Mouse (Mus musculus) frontal cortex, postnatal 14 days (tissue): ENCODE measurements at regions not wholly inside any gene's neighbourhood (a gene's known extent, or its start where the extent isn't known, plus 50 kb on each side); places are given as distances from the start of the nearest gene placed in this dataset.
"Not testable (repeated sequence)": the region's sequence is repeated elsewhere in the genome, so short reads cannot be mapped to it uniquely, and the experiment has no call there.

Experiments used
- DNase-seq, 2 experiments: peaks; one replicate each; pipeline ENCODE4 v3.0.0; 2022; ENCODE audit warnings: low spot score in 2 of 2

DNA sequence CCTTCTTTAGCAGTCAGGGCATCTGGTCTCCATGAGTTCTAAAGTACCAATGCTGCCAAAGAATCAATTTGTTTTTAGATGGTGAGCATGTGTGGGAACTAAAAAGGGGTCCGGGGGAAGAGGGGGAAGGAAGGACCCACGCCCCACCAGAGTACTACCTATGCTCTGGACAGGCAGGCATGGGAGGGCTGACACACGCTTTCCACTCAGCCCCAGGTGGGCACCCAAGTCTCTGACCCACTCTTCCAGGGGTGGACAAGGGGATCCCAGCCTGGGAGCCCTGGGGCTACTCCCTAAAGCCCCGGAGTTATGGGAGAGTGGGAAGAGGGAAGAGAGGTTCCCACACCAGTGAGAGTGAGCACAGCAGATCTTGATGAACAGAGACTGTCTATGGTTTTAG is 1446.9 kb downstream of the Zfp704 start:
- no peak for DNase-seq

GRCm38 (mm10) chr3:8161997-8162756 is 1447.7 kb downstream of the Zfp704 start:
- DNase-seq, result peak; percentile 7 to 14

DNA sequence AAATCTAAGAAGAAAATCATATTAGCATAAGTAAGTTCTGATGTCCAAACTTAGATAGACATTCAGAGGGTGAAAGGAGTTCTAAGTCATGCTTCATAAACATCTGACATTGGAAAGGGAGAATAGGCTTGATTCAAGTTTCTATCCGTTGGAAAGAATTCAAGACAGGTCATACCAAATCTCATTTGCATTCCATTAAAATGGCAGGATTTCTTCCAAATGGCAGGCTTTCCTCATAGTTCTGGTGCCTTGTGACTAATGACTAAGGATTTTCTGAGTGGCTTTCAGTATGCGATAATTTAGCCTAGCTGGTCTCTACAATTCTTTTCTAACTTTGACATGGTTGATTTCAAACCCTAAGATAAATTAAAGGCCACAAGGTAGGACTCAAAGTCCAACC is 1466.9 kb downstream of the Zfp704 start:
- no peak for DNase-seq

DNA sequence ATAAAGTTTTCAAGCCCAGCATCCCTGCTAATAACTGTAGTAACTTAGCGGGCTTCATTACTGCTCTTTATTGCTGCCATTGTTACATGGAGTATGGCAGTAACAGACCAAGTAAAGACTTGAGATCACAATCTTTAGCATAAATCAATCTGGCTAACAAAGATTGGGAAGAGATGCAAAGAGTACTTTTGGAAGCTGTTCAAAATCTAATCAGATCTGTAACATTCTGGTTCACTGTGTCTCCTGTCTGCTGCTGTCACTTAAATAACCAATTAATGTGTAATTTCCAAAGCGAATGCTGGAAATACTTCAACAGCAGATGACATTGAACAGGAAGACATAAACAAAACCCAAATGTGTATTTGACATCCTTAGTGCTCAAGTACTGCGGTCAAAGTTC is 1467.7 kb downstream of the Zfp704 start:
- no peak for DNase-seq

GRCm38 (mm10) chr3:8141664-8142084 is 1468.2 kb downstream of the Zfp704 start:
- no peak for DNase-seq

DNA sequence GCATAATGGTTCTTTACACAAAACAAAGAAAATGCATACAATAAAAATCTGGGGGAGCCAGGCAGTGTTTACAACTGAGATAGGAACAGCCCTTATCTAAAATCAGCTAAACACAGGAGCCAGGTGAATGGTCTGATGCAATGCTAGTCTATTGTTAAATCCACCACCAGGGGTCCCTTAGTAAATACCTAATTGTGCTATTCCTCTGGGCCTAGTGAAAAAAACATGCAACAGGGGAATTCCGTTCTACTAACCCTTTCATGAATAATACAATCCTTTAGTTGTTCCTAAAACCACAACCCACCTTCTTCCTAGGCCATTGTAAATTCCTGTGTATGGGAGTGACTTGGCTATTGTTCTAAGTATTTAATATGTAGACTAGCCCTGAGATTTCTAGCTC is 1486.2 kb downstream of the Zfp704 start:
- DNase-seq, result not testable (repeated sequence)

- DNase-seq, result no peak
These were observed 1486.7 kb downstream of the Zfp704 start for GRCm38 (mm10) chr3:8123141-8123540.

- no peak for DNase-seq
These were observed 1478.0 kb upstream of the 1700008P02Rik start for GRCm38 (mm10) chr3:8098291-8098690.

GRCm38 (mm10) chr3:8084749-8085148 is 1464.5 kb upstream of the 1700008P02Rik start:
- DNase-seq, result no peak

DNA sequence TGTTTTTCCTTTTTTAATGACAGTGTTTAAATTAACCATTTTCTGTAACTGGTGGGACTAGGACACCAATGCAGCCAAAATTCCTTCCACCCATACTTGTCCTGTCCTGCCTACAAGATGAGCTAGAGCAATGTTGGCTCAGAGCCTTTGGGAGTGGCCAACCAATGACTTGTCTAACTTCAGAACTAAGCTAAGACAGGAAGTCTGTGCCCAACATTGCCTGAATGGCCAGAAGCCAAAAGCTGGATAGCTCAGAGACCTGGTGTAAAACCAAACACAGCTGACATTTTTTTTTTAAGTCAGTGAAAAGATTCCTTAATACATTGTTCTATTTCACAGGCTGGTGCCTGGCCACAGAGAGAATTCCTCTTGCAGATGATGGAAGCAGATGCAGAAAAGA is 1433.5 kb upstream of the 1700008P02Rik start:
- no peak for DNase-seq

GRCm38 (mm10) chr3:8051167-8051566 is 1430.9 kb upstream of the 1700008P02Rik start:
- DNase-seq, result no peak

DNA sequence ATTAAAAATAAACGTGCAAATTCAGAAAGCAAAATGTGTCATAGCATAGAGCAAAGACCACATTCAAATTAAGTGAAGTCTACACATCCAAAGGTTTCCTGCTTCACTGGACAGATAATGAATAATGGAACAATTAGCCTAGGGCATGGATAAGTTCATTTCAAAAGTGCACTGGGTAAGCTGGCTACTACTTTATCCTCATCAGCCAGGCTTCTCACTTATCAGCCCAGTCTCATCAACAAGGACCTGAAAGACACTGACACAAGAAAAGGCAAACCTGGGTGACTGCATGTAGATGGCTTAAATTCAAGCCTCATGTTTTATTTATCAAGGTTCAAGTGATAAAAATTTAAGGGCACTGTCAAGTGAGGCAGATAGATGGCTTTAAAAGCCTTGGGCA is 1429.5 kb upstream of the 1700008P02Rik start:
- no peak for DNase-seq

GRCm38 (mm10) chr3:8046348-8046747 is 1426.1 kb upstream of the 1700008P02Rik start:
- DNase-seq, result no peak

DNA sequence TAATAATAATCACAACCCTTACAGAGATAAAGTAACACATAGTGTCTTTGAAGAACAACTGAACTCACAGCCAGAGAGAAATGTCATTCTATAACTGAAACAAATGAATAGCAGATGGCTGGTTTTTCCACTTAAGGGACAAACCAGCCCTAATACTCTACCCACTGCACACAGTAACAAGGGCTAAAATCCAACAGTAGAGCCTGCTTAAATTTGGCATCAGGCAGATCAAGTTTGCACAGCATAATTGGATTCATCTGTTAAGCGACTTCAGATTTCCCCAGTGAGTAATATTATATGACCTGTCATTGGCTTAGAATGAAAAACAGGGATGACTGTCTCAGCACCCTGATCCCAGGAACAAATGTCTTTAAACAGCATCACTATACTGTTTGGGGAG is 1416.5 kb upstream of the 1700008P02Rik start:
- no peak for DNase-seq

- DNase-seq, result no peak
These were observed 1415.0 kb upstream of the 1700008P02Rik start for GRCm38 (mm10) chr3:8035091-8035729.

DNA sequence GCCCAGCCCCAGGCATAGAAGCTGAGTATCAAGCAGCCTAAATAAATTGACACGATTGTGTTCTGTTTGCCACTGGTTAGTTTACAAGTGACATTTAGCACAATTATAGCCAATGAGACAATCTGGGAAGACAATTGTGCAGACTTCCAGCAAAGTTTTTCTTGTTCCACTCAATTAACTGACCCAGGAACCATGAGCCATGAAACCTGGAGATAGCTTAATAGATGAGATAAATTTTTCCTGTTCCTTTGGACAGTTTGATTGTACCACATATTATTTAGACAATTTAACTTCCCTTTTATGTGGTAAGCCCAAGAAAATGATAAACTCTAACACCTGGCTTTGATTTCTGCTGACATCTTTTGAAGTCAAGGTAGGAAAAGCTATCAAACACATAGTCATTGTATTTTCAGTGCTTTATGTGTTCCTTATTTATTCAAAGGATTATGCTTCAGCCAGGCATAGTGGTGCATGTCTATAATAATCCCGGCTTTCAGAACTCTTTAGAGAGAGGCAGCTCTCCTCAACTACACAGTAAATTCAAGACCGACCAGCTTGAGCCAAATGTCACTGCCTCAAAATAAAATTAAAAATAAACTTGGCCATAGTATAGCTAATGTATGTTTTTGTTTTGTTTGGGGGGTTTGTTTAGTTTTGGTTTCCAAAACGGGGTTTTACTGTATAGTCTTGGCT is 1406.2 kb upstream of the 1700008P02Rik start:
- no peak for DNase-seq

GRCm38 (mm10) chr3:8022654-8023053 is 1402.4 kb upstream of the 1700008P02Rik start:
- DNase-seq, result no peak

- DNase-seq, result no peak
These were observed 1397.2 kb upstream of the 1700008P02Rik start for GRCm38 (mm10) chr3:8017489-8017888.

DNA sequence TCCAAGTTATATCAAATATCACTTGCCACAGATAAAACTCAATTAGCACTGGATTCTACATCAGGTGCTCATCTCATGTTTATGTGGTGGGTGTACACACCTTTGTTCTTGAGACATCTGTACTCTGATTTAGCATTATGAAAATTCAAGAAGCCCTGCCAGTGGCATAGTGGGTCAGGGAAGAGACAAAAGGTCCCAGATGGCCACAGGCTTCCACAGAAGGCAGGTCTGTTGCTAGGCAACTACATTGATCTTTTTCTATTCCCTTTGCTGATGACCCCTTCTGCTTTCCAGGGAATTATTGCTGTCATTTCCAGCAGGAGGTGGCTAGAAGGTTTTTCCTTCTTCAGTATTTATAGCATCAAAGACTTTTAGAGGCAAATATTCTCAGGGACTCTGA is 1396.7 kb upstream of the 1700008P02Rik start:
- DNase-seq, result no peak

DNA sequence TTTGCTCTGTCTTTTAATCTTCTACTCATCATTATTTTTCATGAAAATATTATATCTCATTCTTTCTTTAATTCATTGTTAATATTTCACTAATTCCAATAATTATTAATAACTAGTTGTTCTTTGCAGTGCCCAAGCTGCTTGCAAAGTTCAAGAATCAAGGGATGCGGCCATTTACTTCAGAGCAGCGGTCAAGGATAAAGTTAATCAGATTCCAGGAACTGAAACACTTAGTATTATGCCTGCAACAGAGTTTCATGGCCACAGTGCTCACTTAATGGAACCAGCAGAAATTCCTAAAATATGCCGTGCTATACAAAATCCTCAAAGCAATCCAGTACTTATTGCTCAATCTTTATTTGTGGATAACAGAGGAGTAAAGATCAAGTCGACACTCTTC is 1389.7 kb upstream of the 1700008P02Rik start:
- no peak for DNase-seq

DNA sequence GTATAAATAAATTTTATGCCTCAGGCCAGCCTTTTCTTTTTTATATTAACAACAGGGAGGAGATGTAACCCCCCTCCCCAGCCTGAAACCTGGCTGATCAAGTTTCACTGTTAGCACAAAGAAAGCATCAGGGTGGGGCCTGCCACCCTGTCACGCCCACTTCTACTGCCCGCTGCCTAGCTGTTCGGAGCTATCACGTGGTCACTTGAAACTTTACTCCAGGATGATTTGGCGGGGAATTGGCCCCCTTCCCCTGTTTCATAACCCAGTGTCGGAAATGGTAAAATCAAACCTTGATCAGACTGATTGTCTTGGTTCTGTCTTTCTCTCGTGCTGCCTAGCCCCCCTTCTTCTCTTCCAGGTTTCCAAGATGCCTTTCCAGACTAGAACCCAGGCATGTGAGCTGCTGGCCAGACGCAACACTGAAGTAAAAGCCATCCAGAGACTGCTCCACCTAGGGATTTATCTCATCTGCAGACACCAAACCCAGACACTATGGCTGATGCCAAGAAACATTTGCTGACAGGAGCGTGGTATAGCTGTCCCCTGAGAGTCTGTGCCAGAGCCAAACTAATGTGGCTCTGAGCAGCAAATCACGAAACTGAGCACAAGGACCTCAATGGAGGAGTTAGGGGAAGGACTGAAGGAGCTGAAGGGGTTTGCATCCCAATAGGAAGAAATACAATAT is 1386.6 kb upstream of the 1700008P02Rik start:
- DNase-seq, result no peak

DNA sequence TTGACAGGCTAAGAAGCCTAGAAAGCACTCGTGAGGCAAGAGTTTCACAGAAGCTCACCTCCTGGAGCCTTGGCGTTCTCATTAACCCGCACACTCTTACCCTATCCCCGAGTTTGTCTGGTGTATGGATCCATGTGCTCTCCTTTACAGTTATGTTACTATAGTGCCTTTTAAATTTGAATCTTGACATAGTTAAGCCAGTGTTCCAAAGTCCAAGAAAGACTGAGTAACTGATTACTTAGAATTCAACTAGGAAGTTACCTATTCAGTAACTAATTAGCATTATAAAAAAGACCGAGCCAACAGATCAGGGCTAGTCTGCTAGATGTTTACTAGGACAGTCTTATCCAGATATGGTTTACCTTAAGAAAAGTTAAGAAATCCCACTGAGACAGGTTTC is 1386.0 kb upstream of the 1700008P02Rik start:
- no peak for DNase-seq
